Mouse (Mus musculus): Measurements from ENCODE around the gene Gm20431. TPM values are rescaled to one million over a fixed set of nuclear protein-coding genes. Genes with fewer than 3 reads are reported as not detected.
A peak's percentile ranks its signal among the peaks of the same experiment; 100 is the strongest.

Gm20431 gene
- polyA plus RNA-seq, 1 experiment from 2014 or later, result 9.2 TPM

GRCm38 (mm10) chr2:167659177-167659846 lies 2.0 kb downstream of the Gm20431 start:
- peaks cover 45% of the 10 kb centered on the region for H3K4me1 ChIP-seq (ENCODE audit: control insufficient read depth, insufficient read depth, low read length)
- H3K4me3 ChIP-seq (replicated peaks; ENCODE audit: low read length), result peak overlapping the region; percentile 87
- H3K9ac ChIP-seq (ENCODE audit: low read length), result peak overlapping the region; percentile 91
- 0 out of 2 replicates have a peak, but pooled peaks cover 2% of the 10 kb centered on the region for H3K36me3 ChIP-seq (ENCODE audit: control insufficient read depth, insufficient read depth, low read length)
- H3K4me2 ChIP-seq (ENCODE audit: low read depth, low read length), result peak overlapping the region; percentile 84
- no peaks in the 10 kb centered on the region for H3K9me3 ChIP-seq (replicated peaks; ENCODE audit: control insufficient read depth, low read length)
- no peak for ATAC-seq (ENCODE audit: insufficient read depth, low FRiP score)
- peak overlapping the region; percentile 91 for H3K27ac ChIP-seq (ENCODE audit: low read length)
- no peaks in the 10 kb centered on the region for H3K27me3 ChIP-seq (ENCODE audit: control insufficient read depth, insufficient read depth, low read length)
- 57% methylated on average over 10 of the region's 10 CpGs for WGBS

GRCm38 (mm10) chr2:167658712-167659111 lies 2.6 kb downstream of the Gm20431 start:
- no peaks in the 10 kb centered on the region for H3K9me3 ChIP-seq (replicated peaks; ENCODE audit: control insufficient read depth, low read length)
- no peak for ATAC-seq (ENCODE audit: insufficient read depth, low FRiP score)
- H3K36me3 ChIP-seq (ENCODE audit: control insufficient read depth, insufficient read depth, low read length), result 0 out of 2 replicates have a peak, but pooled peaks cover 6% of the 10 kb centered on the region
- peak overlapping the region; percentile 84 for H3K4me2 ChIP-seq (ENCODE audit: low read depth, low read length)
- H3K27ac ChIP-seq (ENCODE audit: low read length), result peak overlapping the region; percentile 91
- WGBS, result 57% methylated on average over 11 of the region's 11 CpGs
- no peaks in the 10 kb centered on the region for H3K27me3 ChIP-seq (ENCODE audit: control insufficient read depth, insufficient read depth, low read length)
- peaks cover 45% of the 10 kb centered on the region for H3K4me1 ChIP-seq (ENCODE audit: control insufficient read depth, insufficient read depth, low read length)
- peak overlapping the region; percentile 91 for H3K9ac ChIP-seq (ENCODE audit: low read length)
- peak overlapping the region; percentile 87 for H3K4me3 ChIP-seq (replicated peaks; ENCODE audit: low read length)

DNA sequence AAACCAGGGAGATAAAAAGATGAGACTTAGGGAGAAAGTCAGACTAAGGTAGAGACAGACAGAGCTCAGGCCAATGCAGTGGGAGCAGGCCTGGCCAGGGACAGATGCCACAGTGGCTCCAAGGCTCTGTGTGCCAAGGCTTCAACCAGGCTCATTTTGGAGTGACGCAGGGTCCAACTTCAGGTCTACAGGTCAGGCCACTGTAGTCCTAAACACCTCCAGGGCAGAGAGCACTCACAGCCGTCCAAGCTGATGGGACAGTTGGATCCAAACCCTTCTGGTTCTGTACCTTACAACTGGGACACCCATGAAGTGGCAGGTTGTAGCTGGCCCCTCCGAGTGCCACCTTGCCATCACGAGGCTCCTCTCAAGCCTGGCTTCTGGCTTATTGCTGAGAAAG lies 3.3 kb downstream of the Gm20431 start:
- Histone ChIP-seq H3K4me1 (ENCODE audit: control insufficient read depth, insufficient read depth, low read length) (peaks cover 45% of the 10 kb centered on the region), H3K27ac (ENCODE audit: low read length) (no peak overlapping the region), H3K9me3 (replicated peaks; ENCODE audit: control insufficient read depth, low read length) (no peaks in the 10 kb centered on the region), H3K4me2 (ENCODE audit: low read depth, low read length) (0 out of 2 replicates have a peak overlapping the region, but pooled peaks have one; percentile 84), H3K27me3 (ENCODE audit: control insufficient read depth, insufficient read depth, low read length) (no peaks in the 10 kb centered on the region), H3K4me3 (replicated peaks; ENCODE audit: low read length) (no peak overlapping the region), H3K36me3 (ENCODE audit: control insufficient read depth, insufficient read depth, low read length) (0 out of 2 replicates have a peak, but pooled peaks cover 6% of the 10 kb centered on the region), H3K9ac (ENCODE audit: low read length) (no peak overlapping the region; the same call in 1 of the 2 replicates)
- ATAC-seq (ENCODE audit: insufficient read depth, low FRiP score), result no peak
- 88% methylated on average over 4 of the region's 4 CpGs for WGBS

- no peaks in the 10 kb centered on the region for H3K9me3 ChIP-seq (replicated peaks; ENCODE audit: control insufficient read depth, low read length)
- H3K4me3 ChIP-seq (replicated peaks; ENCODE audit: low read length), result no peak overlapping the region
- no peaks in the 10 kb centered on the region for H3K27me3 ChIP-seq (ENCODE audit: control insufficient read depth, insufficient read depth, low read length)
- peak overlapping the region; percentile 58 for H3K9ac ChIP-seq (ENCODE audit: low read length)
- H3K27ac ChIP-seq (ENCODE audit: low read length), result peak overlapping the region; percentile 51
- peaks cover 39% of the 10 kb centered on the region for H3K4me1 ChIP-seq (ENCODE audit: control insufficient read depth, insufficient read depth, low read length)
- ATAC-seq (ENCODE audit: insufficient read depth, low FRiP score), result no peak
- 0 out of 2 replicates have a peak, but pooled peaks cover 6% of the 10 kb centered on the region for H3K36me3 ChIP-seq (ENCODE audit: control insufficient read depth, insufficient read depth, low read length)
- WGBS, result 81% methylated on average over 16 of the region's 16 CpGs
- H3K4me2 ChIP-seq (ENCODE audit: low read depth, low read length), result no peak overlapping the region
These were observed 4.4 kb downstream of the Gm20431 start for GRCm38 (mm10) chr2:167656629-167657478.

GRCm38 (mm10) chr2:167654911-167655600 lies 6.2 kb downstream of the Gm20431 start:
- Histone ChIP-seq H3K9ac (ENCODE audit: low read length) (no peak overlapping the region), H3K27ac (ENCODE audit: low read length) (no peak overlapping the region), H3K27me3 (ENCODE audit: control insufficient read depth, insufficient read depth, low read length) (no peaks in the 10 kb centered on the region), H3K4me2 (ENCODE audit: low read depth, low read length) (no peak overlapping the region), H3K4me1 (ENCODE audit: control insufficient read depth, insufficient read depth, low read length) (peaks cover 31% of the 10 kb centered on the region), H3K36me3 (ENCODE audit: control insufficient read depth, insufficient read depth, low read length) (0 out of 2 replicates have a peak, but pooled peaks cover 6% of the 10 kb centered on the region), H3K4me3 (replicated peaks; ENCODE audit: low read length) (no peak overlapping the region), H3K9me3 (replicated peaks; ENCODE audit: control insufficient read depth, low read length) (no peaks in the 10 kb centered on the region)
- 87% methylated on average over 10 of the region's 10 CpGs for WGBS
- ATAC-seq (ENCODE audit: insufficient read depth, low FRiP score), result no peak

GRCm38 (mm10) chr2:167652694-167653093 lies 8.6 kb downstream of the Gm20431 start:
- no peak overlapping the region for H3K27ac ChIP-seq (ENCODE audit: low read length)
- no peak for ATAC-seq (ENCODE audit: insufficient read depth, low FRiP score)
- 59% methylated on average over 7 of the region's 7 CpGs for WGBS
- 0 out of 2 replicates have a peak, but pooled peaks cover 6% of the 10 kb centered on the region for H3K36me3 ChIP-seq (ENCODE audit: control insufficient read depth, insufficient read depth, low read length)
- no peak overlapping the region for H3K4me2 ChIP-seq (ENCODE audit: low read depth, low read length)
- H3K9ac ChIP-seq (ENCODE audit: low read length), result no peak overlapping the region
- peaks cover 10% of the 10 kb centered on the region; the same call in 1 of the 2 replicates for H3K4me1 ChIP-seq (ENCODE audit: control insufficient read depth, insufficient read depth, low read length)
- H3K9me3 ChIP-seq (replicated peaks; ENCODE audit: control insufficient read depth, low read length), result no peaks in the 10 kb centered on the region
- no peaks in the 10 kb centered on the region for H3K27me3 ChIP-seq (ENCODE audit: control insufficient read depth, insufficient read depth, low read length)
- no peak overlapping the region for H3K4me3 ChIP-seq (replicated peaks; ENCODE audit: low read length)

- 0 out of 2 replicates have a peak, but pooled peaks cover 6% of the 10 kb centered on the region for H3K36me3 ChIP-seq (ENCODE audit: control insufficient read depth, insufficient read depth, low read length)
- H3K27ac ChIP-seq (ENCODE audit: low read length), result no peak overlapping the region
- ATAC-seq (ENCODE audit: insufficient read depth, low FRiP score), result no peak
- no peak overlapping the region for H3K4me2 ChIP-seq (ENCODE audit: low read depth, low read length)
- WGBS, result 87% methylated on average over 9 of the region's 9 CpGs
- H3K9ac ChIP-seq (ENCODE audit: low read length), result no peak overlapping the region
- H3K4me1 ChIP-seq (ENCODE audit: control insufficient read depth, insufficient read depth, low read length), result peaks cover 5% of the 10 kb centered on the region; the same call in 1 of the 2 replicates
- H3K27me3 ChIP-seq (ENCODE audit: control insufficient read depth, insufficient read depth, low read length), result no peaks in the 10 kb centered on the region
- H3K4me3 ChIP-seq (replicated peaks; ENCODE audit: low read length), result no peak overlapping the region
- H3K9me3 ChIP-seq (replicated peaks; ENCODE audit: control insufficient read depth, low read length), result no peaks in the 10 kb centered on the region
These were observed 9.7 kb downstream of the Gm20431 start for GRCm38 (mm10) chr2:167651622-167652021.

DNA sequence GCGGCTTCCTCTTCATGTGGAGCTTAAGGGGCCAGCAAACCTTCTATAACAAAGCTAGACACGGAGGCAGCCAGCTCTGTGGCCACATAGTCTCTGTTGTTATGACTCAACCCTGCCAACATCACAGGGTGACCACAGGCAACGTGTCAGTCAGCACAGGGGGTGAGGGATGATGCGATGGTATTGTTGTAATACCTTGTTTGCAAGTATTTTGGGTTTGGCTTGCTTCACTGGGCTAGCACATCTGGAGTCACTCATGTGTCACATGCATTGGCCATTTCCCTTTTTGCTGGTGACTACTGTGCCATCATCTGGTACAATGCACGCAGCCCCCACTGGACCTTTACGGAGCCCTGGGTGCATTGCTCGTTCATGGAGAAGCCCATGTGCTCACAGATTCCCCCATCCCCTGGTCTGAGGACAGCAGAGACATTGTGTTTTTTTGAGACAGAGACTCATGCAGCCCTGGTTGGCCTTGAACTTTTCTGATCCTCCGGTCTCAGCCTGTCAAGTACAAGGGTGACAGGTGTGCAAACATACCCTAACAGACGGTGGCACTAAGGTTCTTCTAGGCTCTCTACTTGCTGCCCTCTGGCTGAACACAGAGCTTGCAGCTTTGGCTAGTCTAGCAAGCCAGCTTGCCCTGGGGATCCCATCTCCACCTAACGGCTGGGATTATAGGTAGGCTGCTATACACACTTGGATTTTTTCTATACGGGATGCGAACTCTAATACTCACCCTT lies 11.8 kb downstream of the Gm20431 start:
- no peak overlapping the region for H3K4me3 ChIP-seq (replicated peaks; ENCODE audit: low read length)
- no peak overlapping the region for H3K9ac ChIP-seq (ENCODE audit: low read length)
- no peak overlapping the region for H3K4me2 ChIP-seq (ENCODE audit: low read depth, low read length)
- no peak for ATAC-seq (ENCODE audit: insufficient read depth, low FRiP score)
- H3K9me3 ChIP-seq (replicated peaks; ENCODE audit: control insufficient read depth, low read length), result no peaks in the 10 kb centered on the region
- WGBS, result 81% methylated on average over 12 of the region's 12 CpGs
- H3K4me1 ChIP-seq (ENCODE audit: control insufficient read depth, insufficient read depth, low read length), result no peaks in the 10 kb centered on the region; the same call in 1 of the 2 replicates
- 0 out of 2 replicates have a peak, but pooled peaks cover 6% of the 10 kb centered on the region for H3K36me3 ChIP-seq (ENCODE audit: control insufficient read depth, insufficient read depth, low read length)
- no peaks in the 10 kb centered on the region for H3K27me3 ChIP-seq (ENCODE audit: control insufficient read depth, insufficient read depth, low read length)
- H3K27ac ChIP-seq (ENCODE audit: low read length), result no peak overlapping the region

Data from stomach, embryonic 16.5 days (tissue).